Mouse (Mus musculus): ENCODE data around the gene Smoc1.

Smoc1 gene

DNA sequence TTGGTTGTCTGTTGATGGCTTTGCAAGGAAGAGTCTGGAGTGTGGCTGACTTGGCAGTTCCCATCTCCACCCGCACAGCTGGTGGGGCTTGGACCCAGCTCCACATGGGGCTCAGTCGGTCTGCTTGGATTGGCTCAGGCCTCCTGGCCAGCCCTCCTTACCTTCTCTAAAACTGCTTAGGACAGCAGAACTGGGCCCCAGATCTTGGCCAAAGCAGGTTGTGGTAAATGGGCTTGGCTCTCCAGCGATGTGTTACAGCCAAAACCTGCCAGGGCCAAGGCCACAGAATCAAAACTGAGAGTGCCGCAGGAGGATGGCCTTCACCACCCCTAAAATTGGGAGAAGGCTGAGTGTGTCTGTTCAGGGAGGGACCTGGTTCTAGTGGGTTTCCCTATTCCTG lies 147.3 kb downstream of the Smoc1 start:
- DNase-seq, result no peak

DNA sequence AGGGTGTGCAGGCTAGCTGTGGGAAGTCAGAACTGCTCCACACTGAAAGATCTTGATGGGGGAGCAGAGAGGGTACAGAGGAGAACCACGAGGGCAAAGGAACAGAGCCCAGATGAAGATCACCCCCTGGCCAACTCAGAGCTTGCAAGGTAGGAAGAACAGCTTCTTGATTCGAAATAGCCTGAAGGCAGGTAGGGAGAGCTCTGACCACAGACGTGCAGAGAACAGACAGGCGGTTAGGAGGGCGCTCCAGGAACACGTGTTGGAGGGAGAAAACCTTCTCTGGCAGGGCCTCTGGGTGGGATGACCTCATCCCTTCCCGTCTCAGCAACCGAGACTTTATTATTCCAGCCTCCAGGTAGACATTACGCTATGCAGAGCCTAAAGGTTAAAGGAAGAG lies 148.6 kb downstream of the Smoc1 start:
- no peak for DNase-seq

DNA sequence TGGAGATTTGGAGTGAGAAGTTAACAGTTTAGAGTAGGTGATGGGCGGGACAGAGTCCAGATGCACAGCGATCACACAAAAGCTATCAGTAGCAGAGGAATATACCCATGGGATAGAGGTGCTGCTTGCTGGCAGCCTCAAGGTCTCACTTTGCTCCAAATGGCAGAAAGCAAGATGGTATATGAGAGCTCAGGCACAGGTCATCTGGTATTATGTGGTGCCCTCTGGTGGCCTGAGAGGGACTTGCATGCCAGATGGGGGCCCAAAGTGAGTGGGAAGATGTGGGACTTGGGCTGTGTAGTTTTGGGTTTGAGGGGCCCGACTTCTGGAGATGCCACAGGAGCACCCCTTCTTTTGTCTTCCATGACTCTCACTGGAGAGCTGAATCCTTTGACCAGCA lies 155.5 kb downstream of the Smoc1 start:
- DNase-seq, result peak; percentile 32

DNA sequence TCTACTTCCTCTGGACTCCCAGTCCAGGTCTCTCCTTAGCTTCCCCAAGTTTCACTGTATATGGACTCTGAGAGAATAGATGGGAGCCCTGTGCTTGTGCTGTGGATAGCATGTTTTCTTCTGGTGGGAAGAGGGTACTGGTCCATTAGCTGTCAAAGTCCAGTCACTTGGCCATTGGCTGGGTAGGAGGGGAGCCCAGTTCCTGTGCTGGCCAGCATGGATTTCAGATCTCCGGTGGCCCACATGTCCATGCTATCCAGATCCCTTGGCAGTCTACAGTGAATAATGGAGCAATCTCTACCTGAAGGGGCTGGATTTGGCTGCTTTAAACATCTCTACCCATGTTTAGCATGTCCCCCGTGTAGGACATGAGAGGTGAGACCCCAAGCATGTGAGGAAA lies 158.4 kb downstream of the Smoc1 start:
- DNase-seq, result no peak

DNA sequence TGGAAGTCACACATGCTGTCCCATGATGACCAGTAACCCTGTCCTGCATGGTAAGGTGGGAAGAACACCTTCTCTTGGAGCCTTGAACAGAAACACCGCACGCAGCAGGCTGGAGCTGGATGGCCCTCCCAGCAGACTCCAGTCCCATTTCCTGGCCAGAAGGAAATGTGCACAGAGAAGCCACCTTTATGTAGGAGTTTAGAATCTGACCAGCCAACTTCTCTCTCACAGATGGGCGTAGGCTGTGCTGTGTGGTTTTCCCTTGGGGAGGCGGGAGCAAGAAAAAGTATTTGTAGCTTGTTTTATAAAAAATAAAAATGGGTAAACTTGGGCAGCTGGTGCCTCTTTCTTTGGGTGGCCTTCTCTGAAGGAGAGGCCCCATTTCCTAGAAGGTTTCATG lies 159.5 kb downstream of the Smoc1 start:
- peak; percentile 61 for DNase-seq

- no peak for DNase-seq
Measured at GRCm38 (mm10) chr12:81186668-81187067, 160.1 kb downstream of the Smoc1 start.

DNA sequence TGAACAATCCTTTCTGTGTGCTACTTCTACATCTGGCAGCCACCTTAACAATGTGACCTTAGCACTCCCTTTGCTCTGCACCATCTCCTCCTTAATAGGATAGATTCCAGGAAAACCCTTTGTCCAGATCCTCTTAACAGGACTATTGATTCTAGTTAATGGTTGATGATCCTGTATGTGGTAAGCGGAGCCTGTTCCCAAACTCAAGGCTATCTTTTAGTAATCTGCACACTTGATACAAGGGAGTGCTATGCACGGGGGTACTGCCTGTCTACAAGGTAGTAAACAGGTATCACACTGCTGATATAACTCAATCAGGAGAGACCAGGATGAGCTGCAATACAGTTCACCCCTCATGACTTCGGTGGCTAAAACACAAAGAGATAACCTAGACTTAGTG lies 161.8 kb downstream of the Smoc1 start:
- no peak for DNase-seq

DNA sequence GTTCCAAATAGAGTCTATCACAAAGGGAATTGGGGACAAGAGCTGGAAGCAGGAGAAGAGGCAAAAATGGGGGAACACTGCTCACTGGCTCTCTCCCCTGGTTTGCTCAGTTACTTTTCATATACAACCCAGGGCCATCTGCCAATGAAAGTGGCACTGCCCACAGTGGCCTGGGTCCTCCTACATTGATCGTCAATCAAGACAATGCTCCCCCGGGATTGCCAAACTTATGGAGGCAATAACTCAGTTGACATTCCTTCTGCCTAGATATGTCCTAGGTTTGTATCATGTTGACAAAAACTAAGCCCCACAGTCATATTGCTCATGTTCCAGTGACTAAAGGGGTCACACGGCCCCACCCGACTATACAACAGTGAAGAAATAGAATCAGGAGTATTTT lies 162.4 kb downstream of the Smoc1 start:
- DNase-seq, result no peak

DNA sequence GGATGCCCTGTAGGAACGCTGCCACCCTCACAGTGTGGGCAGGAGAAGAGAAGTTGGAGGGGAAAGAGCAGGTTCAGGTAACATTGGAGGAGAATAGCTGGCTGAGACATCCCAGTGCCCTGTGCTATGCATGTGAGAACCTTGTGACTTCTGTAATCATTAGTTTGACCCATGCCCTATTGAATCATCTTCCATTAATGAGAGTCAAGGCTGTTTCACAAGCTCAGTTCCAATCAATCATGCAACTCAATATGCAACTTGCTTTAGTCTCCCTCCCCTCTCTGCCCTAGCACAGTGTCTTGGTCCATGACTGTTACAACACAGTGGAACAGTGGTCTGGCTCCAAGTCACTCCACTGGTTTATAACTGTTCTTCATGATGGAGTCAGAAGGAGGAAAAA lies 163.0 kb downstream of the Smoc1 start:
- no peak for DNase-seq

- no peak for DNase-seq
Measured at GRCm38 (mm10) chr12:81193968-81194367, 167.4 kb downstream of the Smoc1 start.

DNA sequence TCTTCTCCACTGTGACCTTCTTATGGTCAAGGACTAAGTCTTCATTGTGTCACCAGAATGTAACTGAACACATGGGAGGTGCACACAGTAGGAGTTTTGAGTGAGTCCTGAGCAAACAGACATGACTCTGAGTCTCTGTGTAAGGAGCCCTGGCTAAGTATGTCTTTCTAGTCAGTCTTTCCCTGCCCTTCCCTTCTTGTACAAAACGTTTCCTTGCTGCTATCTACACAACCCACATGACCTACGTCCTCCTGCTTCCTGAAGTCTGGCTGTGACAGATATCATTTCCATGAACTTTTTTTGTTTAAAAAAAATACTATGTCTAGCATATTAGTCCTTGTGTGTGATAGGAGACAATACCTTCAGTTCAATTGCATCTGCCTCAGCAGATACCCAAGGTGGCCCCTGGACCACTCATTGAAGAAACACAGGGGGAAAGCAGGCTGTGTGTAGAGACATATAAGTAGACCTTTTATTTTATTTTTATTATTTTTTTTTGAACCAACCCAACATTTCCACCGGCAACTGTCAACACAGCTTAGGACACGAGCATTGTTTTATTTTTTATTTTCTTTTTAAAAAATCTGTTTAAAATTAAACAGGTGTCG lies 171.0 kb downstream of the Smoc1 start:
- no peak for DNase-seq

- peak; percentile 79 for DNase-seq
Measured at GRCm38 (mm10) chr12:81199280-81199955, 172.8 kb downstream of the Smoc1 start.

DNA sequence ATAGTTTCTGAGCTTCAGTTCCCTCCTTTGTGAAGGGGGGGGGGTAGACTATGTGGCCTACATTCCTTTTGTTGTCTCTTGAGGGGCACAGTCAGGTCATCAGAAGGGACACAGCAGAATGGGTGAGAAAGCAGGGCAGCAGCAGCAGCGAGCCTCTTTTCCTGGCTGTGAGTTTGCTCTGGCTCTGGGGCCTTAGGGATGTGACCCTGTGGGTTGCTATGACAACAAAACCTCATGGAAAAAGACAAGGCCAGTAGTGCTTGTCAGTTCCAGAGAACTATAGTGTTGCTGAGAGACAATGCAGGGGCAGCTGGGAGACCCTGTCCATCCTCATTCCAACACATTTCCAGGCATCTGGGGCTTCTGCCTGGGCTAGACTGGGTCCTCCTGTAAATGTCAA lies 176.6 kb downstream of the Smoc1 start:
- DNase-seq, result no peak

DNA sequence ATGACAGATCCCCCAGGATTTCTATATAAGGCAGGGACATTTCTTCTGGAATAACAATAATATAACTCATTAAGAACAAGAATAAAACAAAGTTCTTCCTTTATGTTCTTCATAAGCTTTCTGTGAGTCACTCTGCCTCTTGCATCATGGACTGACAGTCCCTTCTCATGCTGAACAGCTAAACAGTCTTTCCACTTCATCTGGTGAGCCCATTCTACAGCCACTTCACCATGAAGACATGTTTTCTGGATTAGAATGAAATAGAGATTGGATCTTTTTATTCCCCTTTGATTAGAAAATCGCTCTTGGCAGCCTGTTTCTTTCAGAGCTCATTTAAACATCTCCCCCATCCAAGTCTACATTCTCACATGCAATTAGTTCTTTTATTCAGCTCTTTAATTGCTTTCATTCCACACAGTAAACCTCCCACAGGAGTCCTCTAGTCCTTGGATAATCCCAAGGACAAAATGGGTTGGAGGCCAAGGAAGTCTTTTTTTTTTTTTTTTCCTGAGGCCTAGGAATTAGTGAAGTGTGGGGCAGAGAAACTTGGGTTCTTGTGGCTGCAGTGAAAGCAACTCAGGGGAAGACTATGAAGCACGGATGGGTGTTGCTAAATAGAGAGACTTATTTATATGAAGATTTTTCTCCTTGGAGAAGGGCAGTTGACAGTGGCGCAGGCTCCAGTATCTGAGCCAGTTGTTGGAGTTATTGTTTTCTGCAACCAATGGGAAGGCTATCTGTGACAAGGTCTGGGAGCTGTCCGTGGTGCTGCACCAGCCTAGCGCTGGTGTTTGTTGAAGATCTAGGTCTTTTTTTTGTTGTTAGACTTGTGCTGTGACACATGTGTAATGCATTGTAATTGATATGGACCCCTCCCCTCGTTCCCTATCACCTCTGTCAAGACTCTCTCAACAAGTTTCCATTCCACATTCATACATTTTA lies 179.3 kb downstream of the Smoc1 start:
- no peak for DNase-seq

DNA sequence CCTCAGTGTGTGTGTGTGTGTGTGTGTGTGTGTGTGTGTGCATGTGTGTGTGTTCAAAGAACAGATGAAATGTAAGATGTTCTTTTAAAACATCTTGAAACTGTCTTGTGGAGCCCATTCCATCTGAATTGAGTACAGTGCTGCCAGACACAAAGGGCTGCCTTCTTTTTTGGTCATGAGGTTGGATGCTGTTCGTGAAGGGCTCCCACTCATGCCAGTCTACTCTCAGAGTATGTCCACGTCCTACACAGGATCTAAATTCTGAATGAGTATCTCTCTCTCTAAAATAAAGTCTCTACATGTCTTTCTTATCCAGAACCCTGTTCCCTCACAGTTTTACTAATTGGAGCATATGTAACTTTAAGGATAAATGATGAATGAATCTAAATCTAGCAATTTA lies 182.0 kb downstream of the Smoc1 start:
- DNase-seq, result no peak

- DNase-seq, result no peak
Measured at GRCm38 (mm10) chr12:81219339-81219738, 192.7 kb downstream of the Smoc1 start.

DNA sequence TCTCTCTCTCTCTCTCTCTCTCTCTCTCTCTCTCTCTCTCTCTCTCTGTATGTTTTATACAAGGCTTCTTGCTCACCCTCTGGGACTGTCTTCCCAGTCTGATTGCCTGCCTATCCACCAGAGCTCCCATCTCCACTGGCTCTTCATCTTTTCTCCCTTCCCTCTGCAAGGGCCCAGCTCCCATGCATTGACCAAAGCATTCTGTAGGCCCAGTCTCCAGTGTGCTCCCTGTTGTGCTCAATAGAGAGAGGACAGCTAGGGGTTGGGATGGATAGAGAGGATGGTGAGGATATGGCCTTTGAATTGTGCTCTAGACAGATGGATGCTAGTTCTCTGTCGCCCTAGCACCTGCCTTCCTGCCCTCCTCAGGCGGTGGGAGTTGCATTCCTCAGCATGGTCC lies 196.7 kb downstream of the Smoc1 start:
- no peak for DNase-seq

- DNase-seq, result no peak
Measured at GRCm38 (mm10) chr12:81224843-81225242, 198.2 kb downstream of the Smoc1 start.

- DNase-seq, result no peak
Measured at GRCm38 (mm10) chr12:81225966-81226577, 199.5 kb downstream of the Smoc1 start.

DNA sequence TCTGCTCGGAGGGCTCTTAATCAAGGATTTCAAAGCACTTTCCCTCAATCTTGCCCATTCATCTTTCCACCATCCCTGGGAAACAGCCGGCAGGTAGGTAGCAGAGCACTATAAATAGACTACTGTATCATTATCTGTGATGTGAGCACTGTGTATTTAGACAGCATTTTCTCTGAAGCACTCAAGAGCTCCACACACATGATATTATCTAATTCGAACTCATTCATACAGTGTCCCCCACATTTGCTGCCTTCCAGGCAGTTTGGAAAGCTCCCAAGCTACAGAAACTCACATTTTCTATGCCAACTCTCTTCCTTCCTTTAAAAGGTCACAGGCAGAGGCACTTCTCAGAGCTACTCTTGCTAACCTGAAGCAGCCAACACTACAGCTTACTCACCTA lies 200.0 kb downstream of the Smoc1 start:
- peak; percentile 20 for DNase-seq

DNA sequence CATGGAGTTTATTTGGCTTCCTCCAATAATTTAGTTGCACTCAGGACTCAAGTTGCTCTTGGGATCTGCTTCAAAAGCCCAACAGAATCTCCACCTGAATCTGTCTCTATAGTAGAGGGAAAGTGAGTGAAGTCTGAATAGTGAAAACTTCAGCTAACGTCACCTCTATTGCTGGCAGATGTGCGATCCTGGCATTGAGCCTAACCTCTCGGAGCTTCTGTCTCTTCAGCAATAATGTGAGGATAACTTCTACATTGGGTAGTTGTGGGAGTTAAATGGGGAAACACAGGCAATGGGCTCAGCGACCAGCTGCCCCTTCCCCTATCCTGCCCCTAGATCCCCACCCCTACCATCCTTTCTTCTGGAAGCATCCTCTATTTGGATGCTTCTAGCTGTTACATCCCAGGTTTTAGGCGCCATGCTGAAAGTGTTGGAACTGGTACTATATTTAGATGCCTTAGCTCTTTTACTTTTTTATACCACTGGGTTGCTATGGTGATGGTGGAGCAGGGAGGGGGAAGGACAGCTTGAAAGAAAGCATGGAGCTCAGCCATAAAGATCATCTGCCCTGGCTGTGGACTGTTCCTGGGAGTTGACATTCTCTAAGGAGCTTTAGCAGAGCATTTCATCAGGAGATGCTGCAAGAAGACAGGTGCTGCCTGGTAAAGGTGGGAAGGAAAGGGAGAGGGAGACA lies 201.3 kb downstream of the Smoc1 start:
- DNase-seq, result peak; percentile 92

DNA sequence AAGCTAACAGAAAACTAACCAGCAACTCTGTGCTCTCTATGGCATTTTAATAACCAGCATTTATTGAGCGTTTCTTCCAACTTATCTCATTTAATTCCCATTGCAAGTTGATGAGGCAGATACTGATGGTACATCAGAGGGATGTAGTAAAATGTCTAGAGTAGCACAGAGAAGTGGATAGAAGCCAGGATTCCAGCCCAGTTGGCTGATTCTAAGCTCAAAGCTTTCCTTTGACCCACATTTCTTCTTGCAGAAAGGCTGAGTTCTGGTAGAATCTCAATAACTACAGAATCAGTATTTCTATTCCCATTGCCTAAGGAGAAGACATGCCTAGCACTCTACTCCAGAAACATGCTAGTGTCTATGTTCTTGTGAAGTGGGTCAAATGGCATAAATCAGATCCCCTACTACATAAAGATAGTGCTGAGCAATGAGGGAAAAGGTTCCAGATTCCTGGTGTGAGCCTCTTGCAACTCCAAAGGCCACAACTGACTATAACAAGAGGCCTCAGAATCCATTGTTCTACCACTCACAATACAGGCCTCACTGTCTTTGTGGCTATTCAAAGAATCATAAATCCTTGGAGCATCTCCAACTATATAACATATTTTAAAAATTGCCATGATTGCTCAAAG lies 207.3 kb downstream of the Smoc1 start:
- no peak for DNase-seq
